Mouse (Mus musculus): Measurements from ENCODE around the gene Gtf2f1.
"Not testable (repeated sequence)": the region's sequence is repeated elsewhere in the genome, so short reads cannot be mapped to it uniquely, and the experiment has no call there.

The Gtf2f1 gene

GRCm38 (mm10) chr17:57011236-57012141 lies at the start of gene Gtf2f1, which contains the start of gene Gm17949:
Gene Gtf2f1 (minus strand): TSS chr17:57011288.
Gene Gm17949 (plus strand): TSS chr17:57011469.
- peak; percentile 96 for DNase-seq

GRCm38 (mm10) chr17:57060231-57060801 lies 49.2 kb upstream of the Gtf2f1 start:
- DNase-seq, result peak; percentile 96

GRCm38 (mm10) chr17:57059486-57059977 lies 48.4 kb upstream of the Gtf2f1 start, which contains the start of gene Slc25a23:
Gene Slc25a23 (minus strand): TSS chr17:57059863.
- peak; percentile 72 for DNase-seq

- DNase-seq, result peak; percentile 46
Measured at GRCm38 (mm10) chr17:57058891-57059485, 47.9 kb upstream of the Gtf2f1 start, which contains the start of gene Crb3. Gene Crb3 (plus strand): TSS chr17:57059105.

- no peak for DNase-seq
Measured at GRCm38 (mm10) chr17:57056246-57056645, 45.2 kb upstream of the Gtf2f1 start.

GRCm38 (mm10) chr17:57051679-57052078 lies 40.6 kb upstream of the Gtf2f1 start:
- not testable (repeated sequence) for DNase-seq

GRCm38 (mm10) chr17:57048816-57049215 lies 37.7 kb upstream of the Gtf2f1 start:
- no peak for DNase-seq

- DNase-seq, result peak; percentile 33
Measured at GRCm38 (mm10) chr17:57047406-57047805, 36.3 kb upstream of the Gtf2f1 start.

GRCm38 (mm10) chr17:57041554-57041953 lies 30.5 kb upstream of the Gtf2f1 start, which contains the start of gene Slc25a41:
Gene Slc25a41 (minus strand): TSS chr17:57041654.
- DNase-seq, result no peak

GRCm38 (mm10) chr17:57038978-57039377 lies 27.9 kb upstream of the Gtf2f1 start:
- no peak for DNase-seq

- DNase-seq, result no peak
Measured at GRCm38 (mm10) chr17:57032854-57033253, 21.8 kb upstream of the Gtf2f1 start.

- DNase-seq, result peak; percentile 100
Measured at GRCm38 (mm10) chr17:57031661-57032420, 20.8 kb upstream of the Gtf2f1 start.

GRCm38 (mm10) chr17:57030931-57031660 lies 20.0 kb upstream of the Gtf2f1 start, which contains the start of gene Khsrp:
Gene Khsrp (minus strand): TSS chr17:57031522.
- DNase-seq, result peak; percentile 55

GRCm38 (mm10) chr17:57029691-57030090 lies 18.6 kb upstream of the Gtf2f1 start:
- DNase-seq, result peak; percentile 22

- DNase-seq, result no peak
Measured at GRCm38 (mm10) chr17:57027471-57027870, 16.4 kb upstream of the Gtf2f1 start.

- DNase-seq, result no peak
Measured at GRCm38 (mm10) chr17:57020960-57021359, 9.9 kb upstream of the Gtf2f1 start.

- no peak for DNase-seq
Measured at GRCm38 (mm10) chr17:57019693-57020092, 8.6 kb upstream of the Gtf2f1 start.

- DNase-seq, result no peak
Measured at GRCm38 (mm10) chr17:57012245-57012795, 1.2 kb upstream of the Gtf2f1 start.

GRCm38 (mm10) chr17:57010911-57011235 lies 215 bp downstream of the Gtf2f1 start:
- DNase-seq, result no peak

GRCm38 (mm10) chr17:57007137-57007905 lies 3.8 kb downstream of the Gtf2f1 start:
- no peak for DNase-seq

- no peak for DNase-seq
Measured at GRCm38 (mm10) chr17:57003994-57004393, 7.1 kb downstream of the Gtf2f1 start.

Measured in lung, postnatal 10 days (tissue).